Mouse (Mus musculus): ENCODE data around the gene Vmn2r19.

GRCm38 (mm10) chr6:123289753-123290152 is 18.4 kb upstream of the Vmn2r19 start, which contains the start of gene Clec4e:
- no peak for TF ChIP-seq CTCF (IDR thresholded peaks at IDR 0.05; ENCODE audit: low read depth)
- TF ChIP-seq EP300 (optimal IDR thresholded peaks at IDR 0.05) = no peak

Measured in stomach, postnatal 0 days (tissue).